Mouse (Mus musculus): Measurements from ENCODE around the gene Cfi. TPM values are rescaled to one million over a fixed set of nuclear protein-coding genes. Genes with fewer than 3 reads are reported as not detected.
A peak's percentile ranks its signal among the peaks of the same experiment; 100 is the strongest.

Cfi gene
- polyA plus RNA-seq, 1 experiment from 2014 or later = 34.5 TPM

DNA sequence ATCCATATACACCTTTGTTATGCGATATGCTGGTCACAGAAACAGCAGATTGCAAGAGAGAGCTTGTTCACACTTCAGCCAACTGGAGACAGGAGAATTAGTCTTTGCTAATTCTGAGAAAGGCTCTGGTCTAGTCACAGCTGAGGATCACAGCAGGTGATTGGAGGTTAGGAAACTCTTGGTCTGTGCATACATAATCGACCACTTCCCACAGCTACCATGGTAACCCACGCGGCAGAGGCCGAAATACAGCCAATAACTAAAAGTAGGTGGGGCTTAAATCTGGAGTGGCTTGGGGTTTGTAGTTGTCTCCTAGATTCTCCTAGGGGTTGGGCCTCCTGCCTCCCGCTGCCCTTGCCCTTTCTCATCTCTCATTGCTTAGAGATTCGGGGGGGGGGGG is 2.3 kb downstream of the Cfi start:
- Histone ChIP-seq H3K4me1 (replicated peaks; ENCODE audit: control insufficient read depth, insufficient read depth, low read length) (no peaks in the 10 kb centered on the region), H3K27me3 (replicated peaks; ENCODE audit: control insufficient read depth, insufficient read depth, low read length) (no peaks in the 10 kb centered on the region), H3K4me3 (ENCODE audit: low read depth, low read length) (no peak overlapping the region), H3K9me3 (ENCODE audit: control insufficient read depth, low read length) (no peaks in the 10 kb centered on the region), H3K36me3 (ENCODE audit: control insufficient read depth, insufficient read depth, low read length) (no peaks in the 10 kb centered on the region), H3K9ac (ENCODE audit: low read length) (no peak overlapping the region), H3K4me2 (ENCODE audit: low read length) (no peak overlapping the region), H3K27ac (ENCODE audit: low read depth) (no peak overlapping the region)
- DNase-seq (ENCODE audit: low spot score) = no peak
- WGBS = 53% methylated on average over 7 of the region's 7 CpGs
- no peak for ATAC-seq (replicated peaks; ENCODE audit: low FRiP score, low TSS enrichment, low read depth)

DNA sequence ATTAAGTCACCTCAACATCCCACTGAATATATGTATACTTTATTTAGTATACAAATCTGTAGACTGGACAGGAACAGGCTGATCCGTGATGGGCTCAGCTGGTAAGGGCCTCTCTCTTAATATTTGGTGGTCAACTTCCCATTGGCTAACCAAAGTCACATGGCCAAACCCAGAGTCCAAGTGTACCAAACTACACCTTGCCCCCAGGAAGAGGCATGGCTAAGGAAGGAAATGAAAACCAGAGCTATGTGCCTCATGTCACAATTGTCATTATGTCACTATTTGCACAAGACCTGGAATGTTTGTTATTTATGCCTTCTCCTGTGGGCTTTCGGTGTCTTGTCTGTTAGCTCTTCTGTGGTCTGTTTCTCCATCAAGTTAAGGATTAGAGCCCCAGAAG is 10.2 kb downstream of the Cfi start:
- 72% methylated on average over 2 of the region's 2 CpGs for WGBS
- Histone ChIP-seq H3K4me1 (replicated peaks; ENCODE audit: control insufficient read depth, insufficient read depth, low read length) (no peaks in the 10 kb centered on the region), H3K4me3 (ENCODE audit: low read depth, low read length) (no peak overlapping the region), H3K27ac (ENCODE audit: low read depth) (no peak overlapping the region), H3K4me2 (ENCODE audit: low read length) (no peak overlapping the region), H3K36me3 (ENCODE audit: control insufficient read depth, insufficient read depth, low read length) (no peaks in the 10 kb centered on the region), H3K27me3 (replicated peaks; ENCODE audit: control insufficient read depth, insufficient read depth, low read length) (no peaks in the 10 kb centered on the region), H3K9me3 (ENCODE audit: control insufficient read depth, low read length) (no peaks in the 10 kb centered on the region), H3K9ac (ENCODE audit: low read length) (no peak overlapping the region)
- DNase-seq (ENCODE audit: low spot score) (no peak), ATAC-seq (replicated peaks; ENCODE audit: low FRiP score, low TSS enrichment, low read depth) (no peak)

DNA sequence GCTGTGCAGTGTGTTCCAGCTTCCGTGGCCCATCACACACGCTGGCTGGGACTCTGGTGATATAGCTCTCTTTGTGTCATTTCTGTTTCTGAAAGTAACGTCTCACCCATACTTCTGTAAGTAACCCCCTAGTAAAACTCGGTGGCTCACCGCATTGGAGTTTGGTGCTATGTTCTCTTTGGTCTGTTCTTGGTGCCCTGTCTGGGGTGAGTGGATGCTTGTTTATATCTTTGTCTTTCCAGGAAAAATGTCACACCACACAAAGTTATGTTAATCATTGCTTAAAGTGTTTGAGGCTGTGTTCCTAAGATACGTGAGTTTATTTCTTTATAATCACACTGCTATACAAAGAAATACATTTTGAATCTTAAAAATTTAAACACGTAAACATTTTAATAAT is 11.2 kb downstream of the Cfi start:
- H3K9ac ChIP-seq (ENCODE audit: low read length) = no peak overlapping the region
- no peaks in the 10 kb centered on the region for H3K4me1 ChIP-seq (replicated peaks; ENCODE audit: control insufficient read depth, insufficient read depth, low read length)
- H3K27ac ChIP-seq (ENCODE audit: low read depth) = no peak overlapping the region
- DNase-seq (ENCODE audit: low spot score) = no peak
- WGBS = 83% methylated on average over 7 of the region's 7 CpGs
- no peaks in the 10 kb centered on the region for H3K27me3 ChIP-seq (replicated peaks; ENCODE audit: control insufficient read depth, insufficient read depth, low read length)
- no peak overlapping the region for H3K4me3 ChIP-seq (ENCODE audit: low read depth, low read length)
- H3K36me3 ChIP-seq (ENCODE audit: control insufficient read depth, insufficient read depth, low read length) = no peaks in the 10 kb centered on the region
- no peak for ATAC-seq (replicated peaks; ENCODE audit: low FRiP score, low TSS enrichment, low read depth)
- H3K9me3 ChIP-seq (ENCODE audit: control insufficient read depth, low read length) = no peaks in the 10 kb centered on the region
- no peak overlapping the region for H3K4me2 ChIP-seq (ENCODE audit: low read length)

DNA sequence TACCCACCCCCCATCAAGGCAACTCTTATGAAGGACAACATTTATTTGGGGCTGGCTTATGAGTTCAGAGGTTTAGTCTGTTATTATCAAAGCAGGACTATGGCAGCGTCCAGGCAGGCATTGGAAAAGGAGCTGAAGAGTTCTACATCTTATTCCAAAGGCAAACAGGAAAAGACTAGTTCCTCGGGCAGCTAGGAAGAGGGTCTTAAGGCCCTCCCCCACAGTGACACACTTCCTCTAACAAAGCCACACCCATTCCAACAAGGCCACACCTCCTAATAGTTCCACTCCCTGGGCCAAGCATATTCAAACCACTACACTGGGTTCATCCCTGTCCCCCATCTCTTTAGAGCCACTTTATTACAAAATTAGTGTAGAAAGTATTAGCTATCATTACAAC is 26.9 kb downstream of the Cfi start:
- H3K9me3 ChIP-seq (ENCODE audit: control insufficient read depth, low read length) = 0 out of 2 replicates have a peak, but pooled peaks cover 2% of the 10 kb centered on the region
- H3K4me2 ChIP-seq (ENCODE audit: low read length) = no peak overlapping the region
- no peak overlapping the region for H3K4me3 ChIP-seq (ENCODE audit: low read depth, low read length)
- H3K9ac ChIP-seq (ENCODE audit: low read length) = no peak overlapping the region
- H3K36me3 ChIP-seq (ENCODE audit: control insufficient read depth, insufficient read depth, low read length) = no peaks in the 10 kb centered on the region
- no peaks in the 10 kb centered on the region for H3K4me1 ChIP-seq (replicated peaks; ENCODE audit: control insufficient read depth, insufficient read depth, low read length)
- ATAC-seq (replicated peaks; ENCODE audit: low FRiP score, low TSS enrichment, low read depth) = no peak
- DNase-seq (ENCODE audit: low spot score) = no peak
- 65% methylated on average over 2 of the region's 2 CpGs for whole genome bisulfite sequencing
- no peak overlapping the region for H3K27ac ChIP-seq (ENCODE audit: low read depth)
- H3K27me3 ChIP-seq (replicated peaks; ENCODE audit: control insufficient read depth, insufficient read depth, low read length) = no peaks in the 10 kb centered on the region

DNA sequence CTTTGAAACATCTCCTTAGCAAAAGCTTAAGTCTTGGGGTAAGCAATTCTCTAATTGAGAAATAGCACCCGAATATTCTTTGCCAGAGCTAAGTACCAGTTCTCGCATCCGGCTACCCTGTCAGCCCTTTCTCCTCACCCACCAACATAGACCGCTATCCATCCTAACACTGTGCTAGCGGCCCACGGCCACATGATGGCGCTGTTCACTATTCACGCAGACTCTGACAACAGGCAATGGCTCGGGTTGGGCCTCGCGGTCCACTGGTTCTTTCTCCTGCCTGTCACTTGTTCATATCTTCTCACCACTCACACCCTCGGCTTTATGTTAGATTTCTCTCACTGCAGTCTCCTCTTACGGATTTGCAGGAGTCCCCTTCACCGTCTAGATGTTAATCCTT is 28.0 kb downstream of the Cfi start:
- Histone ChIP-seq H3K4me1 (replicated peaks; ENCODE audit: control insufficient read depth, insufficient read depth, low read length) (no peaks in the 10 kb centered on the region), H3K27me3 (replicated peaks; ENCODE audit: control insufficient read depth, insufficient read depth, low read length) (no peaks in the 10 kb centered on the region), H3K36me3 (ENCODE audit: control insufficient read depth, insufficient read depth, low read length) (no peaks in the 10 kb centered on the region), H3K4me2 (ENCODE audit: low read length) (no peak overlapping the region), H3K9me3 (ENCODE audit: control insufficient read depth, low read length) (no peaks in the 10 kb centered on the region), H3K9ac (ENCODE audit: low read length) (no peak overlapping the region), H3K27ac (ENCODE audit: low read depth) (no peak overlapping the region), H3K4me3 (ENCODE audit: low read depth, low read length) (no peak overlapping the region)
- WGBS = 53% methylated on average over 14 of the region's 14 CpGs
- ATAC-seq (replicated peaks; ENCODE audit: low FRiP score, low TSS enrichment, low read depth) (no peak), DNase-seq (ENCODE audit: low spot score) (peak; percentile 64)

DNA sequence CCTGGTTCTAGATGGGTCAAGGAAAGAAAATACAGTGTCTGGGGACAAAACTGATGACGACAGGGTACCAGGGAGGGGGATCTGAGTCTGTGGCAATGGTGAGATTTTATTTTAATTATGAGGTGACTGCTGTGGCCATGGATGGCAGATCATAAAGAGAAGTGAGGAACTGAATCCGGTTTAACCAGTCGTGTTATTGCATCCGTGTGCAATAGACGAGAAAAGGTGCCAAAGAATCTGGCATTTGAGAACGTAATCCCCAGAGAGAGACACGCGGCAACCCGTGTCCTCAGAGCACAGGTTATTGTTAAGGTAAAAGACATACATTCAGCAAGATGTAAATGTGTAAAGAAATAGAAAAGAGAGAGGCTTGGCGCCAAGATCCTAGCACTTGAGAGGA is 41.6 kb downstream of the Cfi start:
- no peak overlapping the region for H3K9ac ChIP-seq (ENCODE audit: low read length)
- whole genome bisulfite sequencing = 90% methylated on average over 10 of the region's 10 CpGs
- H3K4me1 ChIP-seq (replicated peaks; ENCODE audit: control insufficient read depth, insufficient read depth, low read length) = no peaks in the 10 kb centered on the region
- DNase-seq (ENCODE audit: low spot score) = no peak
- no peak overlapping the region for H3K4me2 ChIP-seq (ENCODE audit: low read length)
- no peak for ATAC-seq (replicated peaks; ENCODE audit: low FRiP score, low TSS enrichment, low read depth)
- H3K27ac ChIP-seq (ENCODE audit: low read depth) = no peak overlapping the region
- H3K4me3 ChIP-seq (ENCODE audit: low read depth, low read length) = no peak overlapping the region
- H3K9me3 ChIP-seq (ENCODE audit: control insufficient read depth, low read length) = no peaks in the 10 kb centered on the region
- no peaks in the 10 kb centered on the region for H3K27me3 ChIP-seq (replicated peaks; ENCODE audit: control insufficient read depth, insufficient read depth, low read length)
- no peaks in the 10 kb centered on the region for H3K36me3 ChIP-seq (ENCODE audit: control insufficient read depth, insufficient read depth, low read length)

DNA sequence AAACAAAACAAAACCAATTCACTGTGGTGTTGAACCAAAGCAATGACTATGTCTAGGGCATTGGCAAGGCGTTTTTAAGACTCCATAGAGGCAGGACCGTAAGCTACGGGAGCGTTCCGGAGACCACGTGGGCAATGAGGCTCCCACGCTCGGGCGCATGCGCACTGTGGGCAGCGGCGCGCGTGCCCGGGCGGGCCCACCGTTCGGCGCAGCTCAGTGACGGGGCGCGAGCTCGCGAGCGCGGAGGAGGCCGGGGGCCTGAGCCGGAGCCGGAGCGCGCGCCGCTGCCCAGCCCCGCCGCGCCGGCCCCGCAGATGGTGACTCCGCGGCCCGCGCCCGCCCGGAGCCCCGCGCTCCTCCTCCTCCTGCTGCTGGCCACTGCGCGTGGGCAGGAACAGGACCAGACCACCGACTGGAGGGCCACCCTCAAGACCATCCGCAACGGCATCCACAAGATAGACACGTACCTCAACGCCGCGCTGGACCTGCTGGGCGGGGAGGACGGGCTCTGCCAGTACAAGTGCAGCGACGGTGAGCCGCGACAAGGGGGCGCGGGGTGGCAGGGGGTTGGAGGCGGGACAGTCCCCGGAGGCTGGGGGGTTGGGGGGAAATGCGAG is 42.8 kb downstream of the Cfi start, which contains the start of gene Pla2g12a:
Gene Pla2g12a (plus strand): TSS at position 202 of the 617 bp plus-strand sequence.
- under 1% methylated on average over 66 of the region's 66 CpGs for WGBS
- H3K9me3 ChIP-seq (ENCODE audit: control insufficient read depth, low read length) = no peaks in the 10 kb centered on the region
- H3K27ac ChIP-seq (ENCODE audit: low read depth) = peak within 1 kb of the TSS; percentile 67
- no peaks in the 10 kb centered on the region for H3K27me3 ChIP-seq (replicated peaks; ENCODE audit: control insufficient read depth, insufficient read depth, low read length)
- H3K4me1 ChIP-seq (replicated peaks; ENCODE audit: control insufficient read depth, insufficient read depth, low read length) = no peaks in the 10 kb centered on the region
- ATAC-seq (replicated peaks; ENCODE audit: low FRiP score, low TSS enrichment, low read depth) (peak; percentile 92), DNase-seq (ENCODE audit: low spot score) (peak; percentile 91)
- peak within 1 kb of the TSS; percentile 78 for H3K4me2 ChIP-seq (ENCODE audit: low read length)
- H3K9ac ChIP-seq (ENCODE audit: low read length) = peak within 1 kb of the TSS; percentile 67
- peak within 1 kb of the TSS; percentile 62 for H3K4me3 ChIP-seq (ENCODE audit: low read depth, low read length)
- H3K36me3 ChIP-seq (ENCODE audit: control insufficient read depth, insufficient read depth, low read length) = no peaks in the 10 kb centered on the region

DNA sequence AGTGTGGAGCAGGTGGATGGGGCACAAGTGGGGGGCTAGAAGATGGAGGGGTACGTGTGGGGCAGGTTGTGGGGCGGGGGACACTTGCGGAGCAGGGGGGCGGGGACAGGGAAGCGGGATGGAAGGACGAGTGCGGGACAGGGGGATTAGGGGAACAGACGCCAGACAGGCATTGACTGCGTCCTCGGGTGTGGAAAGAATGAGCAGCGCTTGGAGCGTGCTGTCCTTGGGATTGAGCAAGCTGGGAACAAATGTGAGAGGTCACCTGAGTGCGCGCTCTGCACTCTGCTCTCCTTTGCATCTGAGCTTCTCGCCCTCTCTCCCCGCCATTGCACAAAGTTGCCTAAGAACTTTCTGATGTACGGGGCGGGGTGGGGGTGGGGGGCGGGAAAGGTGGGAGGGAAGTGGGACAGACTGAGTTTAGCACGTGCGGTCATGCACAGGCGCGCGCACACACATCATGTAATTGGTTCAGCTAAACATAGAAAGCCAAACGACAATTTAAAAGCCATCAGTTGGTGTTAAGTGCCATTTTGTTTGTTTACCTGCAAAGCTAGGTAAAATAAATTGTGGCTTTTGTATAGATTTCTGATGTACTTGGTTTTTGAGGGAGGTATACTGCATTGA is 43.6 kb downstream of the Cfi start:
- ATAC-seq (replicated peaks; ENCODE audit: low FRiP score, low TSS enrichment, low read depth) (peak; percentile 77), DNase-seq (ENCODE audit: low spot score) (peak; percentile 74)
- Histone ChIP-seq H3K9me3 (ENCODE audit: control insufficient read depth, low read length) (no peaks in the 10 kb centered on the region), H3K27me3 (replicated peaks; ENCODE audit: control insufficient read depth, insufficient read depth, low read length) (no peaks in the 10 kb centered on the region), H3K4me1 (replicated peaks; ENCODE audit: control insufficient read depth, insufficient read depth, low read length) (no peaks in the 10 kb centered on the region), H3K27ac (ENCODE audit: low read depth) (peak overlapping the region; percentile 67), H3K4me3 (ENCODE audit: low read depth, low read length) (peak overlapping the region; percentile 62), H3K4me2 (ENCODE audit: low read length) (peak overlapping the region; percentile 78), H3K9ac (ENCODE audit: low read length) (peak overlapping the region; percentile 67), H3K36me3 (ENCODE audit: control insufficient read depth, insufficient read depth, low read length) (no peaks in the 10 kb centered on the region)
- WGBS = under 1% methylated on average over 25 of the region's 25 CpGs

DNA sequence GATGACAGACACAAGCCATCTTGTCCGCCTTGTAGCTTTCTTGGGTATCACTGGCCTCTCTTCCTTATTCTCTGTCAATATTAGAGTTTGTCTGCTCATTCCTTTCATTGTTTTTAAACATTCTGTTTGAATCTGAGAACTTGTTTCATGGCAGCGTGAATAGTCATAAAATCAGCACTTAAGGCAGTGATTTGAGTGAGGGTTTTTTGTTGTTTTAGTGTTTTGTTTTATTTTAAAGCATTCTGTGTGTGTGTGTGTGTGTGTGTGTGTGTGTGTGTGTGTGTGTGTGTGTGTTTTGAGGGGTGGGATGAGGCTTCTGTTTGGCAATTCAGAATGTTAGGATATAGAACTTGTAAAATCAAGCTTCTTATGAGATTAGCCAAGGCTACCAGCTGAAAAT is 44.2 kb downstream of the Cfi start:
- WGBS = 67% methylated on average over 2 of the region's 2 CpGs
- H3K36me3 ChIP-seq (ENCODE audit: control insufficient read depth, insufficient read depth, low read length) = no peaks in the 10 kb centered on the region
- H3K27ac ChIP-seq (ENCODE audit: low read depth) = no peak overlapping the region
- no peaks in the 10 kb centered on the region for H3K9me3 ChIP-seq (ENCODE audit: control insufficient read depth, low read length)
- H3K4me2 ChIP-seq (ENCODE audit: low read length) = peak overlapping the region; percentile 78
- H3K27me3 ChIP-seq (replicated peaks; ENCODE audit: control insufficient read depth, insufficient read depth, low read length) = no peaks in the 10 kb centered on the region
- no peaks in the 10 kb centered on the region for H3K4me1 ChIP-seq (replicated peaks; ENCODE audit: control insufficient read depth, insufficient read depth, low read length)
- DNase-seq (ENCODE audit: low spot score) = no peak
- peak overlapping the region; percentile 62; the same call in 1 of the 2 replicates for H3K4me3 ChIP-seq (ENCODE audit: low read depth, low read length)
- ATAC-seq (replicated peaks; ENCODE audit: low FRiP score, low TSS enrichment, low read depth) = no peak
- H3K9ac ChIP-seq (ENCODE audit: low read length) = no peak overlapping the region
